Mouse (Mus musculus) gonadal fat pad, adult 2 months (tissue): ENCODE data around the gene Gm45799. TPM values are rescaled to one million over a fixed set of nuclear protein-coding genes. Genes with fewer than 3 reads are reported as not detected.

Experiments
- DNase-seq: peaks from one replicate; pipeline ENCODE4 v3.0.0-alpha.2; 2012; ENCODE audit warnings: low read depth
- polyA plus RNA-seq: library from polyadenylated mRNA; depleted of rRNA; stranded (reverse); fragments of >200 nt; gene quantifications from 2 replicates; pipeline ENCODE4 v1.2.3, GENCODE M21; 2012; rRNA removed

The Gm45799 gene
- 118 and 194 TPM in 2 replicates for polyA plus RNA-seq

- peak; percentile 73 for DNase-seq
These were observed at the start of gene Gm45799, which contains the start of gene Arfip2 for GRCm38 (mm10) chr7:105640233-105640893. Gene Gm45799 (plus strand): TSS chr7:105640552. Gene Arfip2 (minus strand): TSS chr7:105640416.

- DNase-seq: no peak
These were observed 37.3 kb upstream of the Gm45799 start for GRCm38 (mm10) chr7:105602860-105603623.

- DNase-seq: no peak
These were observed 31.9 kb upstream of the Gm45799 start for GRCm38 (mm10) chr7:105608467-105608866.

- no peak for DNase-seq
These were observed 28.6 kb upstream of the Gm45799 start for GRCm38 (mm10) chr7:105611767-105612166.

- DNase-seq: no peak
These were observed 26.0 kb upstream of the Gm45799 start for GRCm38 (mm10) chr7:105614400-105614799.

GRCm38 (mm10) chr7:105615720-105616119, 24.6 kb upstream of the Gm45799 start:
- DNase-seq: no peak

GRCm38 (mm10) chr7:105616561-105616960, 23.8 kb upstream of the Gm45799 start:
- DNase-seq: no peak

- DNase-seq: no peak
These were observed 22.5 kb upstream of the Gm45799 start for GRCm38 (mm10) chr7:105617810-105618209.

GRCm38 (mm10) chr7:105619701-105620100, 20.7 kb upstream of the Gm45799 start:
- no peak for DNase-seq

- no peak for DNase-seq
These were observed 19.3 kb upstream of the Gm45799 start for GRCm38 (mm10) chr7:105621053-105621452.

- DNase-seq: no peak
These were observed 18.6 kb upstream of the Gm45799 start for GRCm38 (mm10) chr7:105621646-105622292.

GRCm38 (mm10) chr7:105625397-105625796, 15.0 kb upstream of the Gm45799 start:
- no peak for DNase-seq

- no peak for DNase-seq
These were observed 11.7 kb upstream of the Gm45799 start for GRCm38 (mm10) chr7:105628633-105629032.

- no peak for DNase-seq
These were observed 7.8 kb upstream of the Gm45799 start for GRCm38 (mm10) chr7:105632551-105632972.

- DNase-seq: no peak
These were observed 7.1 kb upstream of the Gm45799 start, which contains the start of gene Trim3 for GRCm38 (mm10) chr7:105633127-105633800. Gene Trim3 (minus strand): TSS chr7:105633571.

- no peak for DNase-seq
These were observed 6.6 kb upstream of the Gm45799 start for GRCm38 (mm10) chr7:105633801-105634135.

GRCm38 (mm10) chr7:105634272-105634920, 6.0 kb upstream of the Gm45799 start:
- DNase-seq: no peak

GRCm38 (mm10) chr7:105635726-105636125, 4.6 kb upstream of the Gm45799 start:
- no peak for DNase-seq

- DNase-seq: no peak
These were observed 1.6 kb upstream of the Gm45799 start for GRCm38 (mm10) chr7:105638776-105639175.

GRCm38 (mm10) chr7:105639304-105639703, 1.0 kb upstream of the Gm45799 start:
- no peak for DNase-seq

GRCm38 (mm10) chr7:105639756-105640155, 596 bp upstream of the Gm45799 start, which contains the start of gene Timm10b:
Gene Timm10b (plus strand): TSS chr7:105640056.
- no peak for DNase-seq
